Mouse (Mus musculus) ES-Bruce4 (cell line): ENCODE measurements around the gene Ascc3. TPM values are rescaled to one million over a fixed set of nuclear protein-coding genes. Genes with fewer than 3 reads are reported as not detected.

Source experiments
- H3K27ac ChIP-seq: 2 replicates; pipeline ENCODE4 v1.5.1; 2012; ENCODE audit warnings: low read length, inconsistent platforms; ENCODE audit not compliant: insufficient read depth
- H3K27me3 ChIP-seq: 2 replicates; pipeline ENCODE4 v1.6.1; 2012; ENCODE audit warnings: mild to moderate bottlenecking, low read length, inconsistent platforms; ENCODE audit not compliant: control insufficient read depth, poor library complexity, insufficient read depth, severe bottlenecking
- H3K36me3 ChIP-seq: 2 replicates; pipeline ENCODE4 v1.6.1; 2012; ENCODE audit warnings: inconsistent platforms, mild to moderate bottlenecking, low read length, moderate library complexity; ENCODE audit not compliant: control insufficient read depth, poor library complexity, insufficient read depth, severe bottlenecking
- H3K4me1 ChIP-seq: one replicate; pipeline ENCODE4 v1.8.1; 2011; ENCODE audit warnings: low read length; ENCODE audit not compliant: control insufficient read depth, insufficient read depth
- H3K4me3 ChIP-seq: 2 replicates; pipeline ENCODE4 v1.5.1; 2011; ENCODE audit warnings: low read depth, mild to moderate bottlenecking, low read length
- H3K9ac ChIP-seq: 2 replicates; pipeline ENCODE4 v1.6.1; 2012; ENCODE audit warnings: low read depth, mild to moderate bottlenecking, inconsistent platforms; ENCODE audit not compliant: poor library complexity, severe bottlenecking
- H3K9me3 ChIP-seq: replicated peaks from 2 replicates; pipeline ENCODE4 v1.6.1; 2012; ENCODE audit warnings: mild to moderate bottlenecking, low read length, inconsistent platforms; ENCODE audit not compliant: control insufficient read depth, poor library complexity, insufficient read depth, severe bottlenecking
- CTCF ChIP-seq: IDR thresholded peaks from one replicate; pipeline ENCODE4 v1.8.1; 2011; ENCODE audit warnings: low read depth, low read length
- EP300 ChIP-seq: IDR thresholded peaks from 2 replicates; pipeline ENCODE4 v1.6.1; 2011; ENCODE audit warnings: low read depth, low read length; ENCODE audit not compliant: insufficient read depth
- POLR2A ChIP-seq: IDR thresholded peaks from one replicate; pipeline ENCODE4 v1.8.1; 2011; ENCODE audit warnings: low read length; ENCODE audit not compliant: insufficient read depth
- polyA plus RNA-seq: library from polyadenylated mRNA; stranded (reverse); fragments of >200 nt; gene quantifications from 2 replicates; pipeline ENCODE4 v1.2.4, GENCODE M21; 2011; ENCODE audit warnings: low read depth; ENCODE audit not compliant: missing spikeins, insufficient read depth, insufficient read length

The Ascc3 gene
- polyA plus RNA-seq, 1 experiment = 39.1 TPM

- H3K36me3 ChIP-seq = no peaks in the 10 kb centered on the region
- H3K27me3 ChIP-seq = no peaks in the 10 kb centered on the region
- no peaks in the 10 kb centered on the region for H3K9me3 ChIP-seq
- H3K4me3 ChIP-seq = no peak overlapping the region
- H3K9ac ChIP-seq = no peak overlapping the region
- TF ChIP-seq CTCF (no peak), POLR2A (no peak), EP300 (no peak)
- H3K27ac ChIP-seq = no peak overlapping the region
- no peaks in the 10 kb centered on the region for H3K4me1 ChIP-seq
These were observed 79.0 kb downstream of the Ascc3 start for GRCm38 (mm10) chr10:50671517-50671916.

- Histone ChIP-seq H3K27ac (no peak overlapping the region), H3K4me1 (peaks cover 2% of the 10 kb centered on the region), H3K36me3 (no peaks in the 10 kb centered on the region), H3K27me3 (no peaks in the 10 kb centered on the region), H3K4me3 (no peak overlapping the region), H3K9ac (no peak overlapping the region), H3K9me3 (no peaks in the 10 kb centered on the region)
- TF ChIP-seq EP300 (no peak), CTCF (no peak), POLR2A (no peak)
These were observed 97.9 kb downstream of the Ascc3 start for GRCm38 (mm10) chr10:50690324-50690723.

- Histone ChIP-seq H3K4me3 (no peak overlapping the region), H3K27ac (no peak overlapping the region), H3K36me3 (peaks cover 2% of the 10 kb centered on the region; the same call in 1 of the 2 replicates), H3K9ac (no peak overlapping the region), H3K27me3 (no peaks in the 10 kb centered on the region), H3K4me1 (no peaks in the 10 kb centered on the region), H3K9me3 (no peaks in the 10 kb centered on the region)
- TF ChIP-seq CTCF = no peak
These were observed 106.5 kb downstream of the Ascc3 start for GRCm38 (mm10) chr10:50698836-50699433.

- TF ChIP-seq EP300 = no peak
- no peak for TF ChIP-seq POLR2A
- TF ChIP-seq CTCF = no peak
- Histone ChIP-seq H3K27me3 (no peaks in the 10 kb centered on the region), H3K36me3 (peaks cover 2% of the 10 kb centered on the region; the same call in 1 of the 2 replicates), H3K4me1 (no peaks in the 10 kb centered on the region), H3K9me3 (no peaks in the 10 kb centered on the region), H3K4me3 (no peak overlapping the region), H3K9ac (no peak overlapping the region), H3K27ac (no peak overlapping the region)
These were observed 109.3 kb downstream of the Ascc3 start for GRCm38 (mm10) chr10:50701736-50702135.

GRCm38 (mm10) chr10:50702361-50702760 lies 109.9 kb downstream of the Ascc3 start:
- TF ChIP-seq CTCF (no peak), EP300 (no peak), POLR2A (no peak)
- Histone ChIP-seq H3K27ac (no peak overlapping the region), H3K4me3 (no peak overlapping the region), H3K27me3 (no peaks in the 10 kb centered on the region), H3K9me3 (no peaks in the 10 kb centered on the region), H3K36me3 (peaks cover 2% of the 10 kb centered on the region; the same call in 1 of the 2 replicates), H3K9ac (no peak overlapping the region), H3K4me1 (no peaks in the 10 kb centered on the region)

GRCm38 (mm10) chr10:50704202-50704601 lies 111.7 kb downstream of the Ascc3 start:
- Histone ChIP-seq H3K4me3 (no peak overlapping the region), H3K4me1 (no peaks in the 10 kb centered on the region), H3K9me3 (no peaks in the 10 kb centered on the region), H3K9ac (no peak overlapping the region), H3K27me3 (no peaks in the 10 kb centered on the region), H3K36me3 (peaks cover 2% of the 10 kb centered on the region; the same call in 1 of the 2 replicates), H3K27ac (no peak overlapping the region)
- TF ChIP-seq POLR2A (no peak), EP300 (no peak), CTCF (no peak)
